Mouse (Mus musculus) inflammation-experienced regulatory T-cells, adult 6 months (primary cell): Measurements from ENCODE around the gene Chst4. TPM values are rescaled to one million over a fixed set of nuclear protein-coding genes. Genes with fewer than 3 reads are reported as not detected.

Experiments used
- ATAC-seq: one replicate; pipeline ENCODE4 v1.8.0; 2017
- polyA plus RNA-seq, 3 experiments: library from polyadenylated mRNA; unstranded; fragments of 100-300 nt; shearing (Covaris generic); gene quantifications; one replicate each; pipeline ENCODE4 v1.2.1; 2017

Gene Chst4
- polyA plus RNA-seq, 3 experiments from 2014 or later, result not detected

DNA sequence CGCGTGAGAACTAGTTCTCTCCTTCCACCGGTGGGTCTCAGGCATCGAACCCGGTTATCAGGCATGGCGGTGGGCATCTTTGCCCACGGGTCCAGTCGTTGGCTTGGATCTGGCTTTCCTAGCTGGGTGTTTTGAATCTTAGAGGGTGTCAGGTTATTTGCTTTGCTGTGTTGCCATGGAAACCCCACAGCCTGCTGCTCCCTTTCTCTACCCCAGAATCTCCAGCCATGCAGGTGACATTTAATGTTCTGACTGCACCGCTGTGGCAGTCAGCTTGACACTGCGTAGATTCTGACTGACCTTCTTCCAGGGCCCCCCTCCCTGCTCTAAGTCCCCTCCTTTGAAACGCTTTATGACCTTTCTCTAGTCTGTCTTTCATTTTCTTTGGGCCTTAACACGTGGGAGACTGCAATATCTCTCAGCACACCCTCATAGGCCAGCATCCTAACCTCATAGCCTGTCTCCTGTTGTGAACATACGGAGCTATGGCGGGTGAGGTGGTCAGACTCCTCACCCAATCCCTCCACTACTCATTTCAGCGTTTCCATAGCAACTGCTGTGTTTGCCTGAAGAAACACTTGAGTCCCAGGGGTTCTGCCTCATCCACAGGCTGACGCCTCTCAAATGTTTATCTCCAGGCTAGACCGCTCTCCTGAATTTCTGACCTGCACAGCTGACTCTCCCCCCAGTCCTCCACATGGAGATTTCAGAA, 33.1 kb downstream of the Chst4 start:
- no peak for ATAC-seq

- ATAC-seq, result no peak
Measured at GRCm38 (mm10) chr8:110004300-110004699, 35.2 kb downstream of the Chst4 start.

GRCm38 (mm10) chr8:110002953-110003352, 36.6 kb downstream of the Chst4 start:
- no peak for ATAC-seq

GRCm38 (mm10) chr8:109999974-110000373, 39.6 kb downstream of the Chst4 start:
- ATAC-seq, result no peak

DNA sequence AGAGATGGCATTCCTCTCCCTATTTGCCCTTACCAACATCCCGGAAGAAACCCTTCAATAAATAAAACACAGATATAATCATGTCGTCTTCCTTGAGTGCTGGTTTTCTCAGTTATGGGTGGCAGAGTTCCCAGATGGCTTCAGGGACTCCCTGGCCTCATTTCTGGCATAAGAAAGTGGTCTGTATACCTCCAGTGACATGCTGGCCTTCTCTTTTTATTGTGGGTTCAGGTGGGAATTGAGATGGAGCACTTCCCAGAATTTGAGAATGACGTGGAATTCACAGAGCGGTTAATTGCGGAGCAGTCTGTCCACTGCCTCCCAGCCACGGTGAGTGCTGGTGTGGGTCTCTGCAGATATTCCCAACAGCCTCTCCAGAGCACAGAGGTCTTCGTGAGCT, 41.5 kb downstream of the Chst4 start:
- ATAC-seq, result no peak

DNA sequence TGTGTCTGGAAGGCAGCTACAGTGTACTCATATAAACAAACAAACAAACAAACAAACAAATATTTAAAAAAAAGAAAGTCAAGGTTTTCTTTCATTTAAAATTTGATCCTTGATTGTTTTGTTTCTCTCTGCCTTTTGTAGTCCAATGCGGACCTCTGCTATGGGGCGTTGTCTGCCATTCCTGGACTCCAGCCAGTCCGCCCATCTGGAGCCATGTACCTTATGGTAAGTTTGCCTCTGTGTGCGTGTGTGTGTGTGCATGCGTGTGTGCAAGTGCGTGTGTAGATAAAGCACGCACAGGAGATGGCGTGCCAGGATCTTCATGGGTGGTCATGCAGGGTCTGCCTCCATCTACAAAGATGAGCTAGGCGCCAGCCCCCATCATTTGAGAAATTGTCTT, 42.2 kb downstream of the Chst4 start:
- ATAC-seq, result no peak

- no peak for ATAC-seq
Measured at GRCm38 (mm10) chr8:109992951-109993350, 46.6 kb downstream of the Chst4 start.

GRCm38 (mm10) chr8:109992166-109992565, 47.4 kb downstream of the Chst4 start:
- no peak for ATAC-seq

DNA sequence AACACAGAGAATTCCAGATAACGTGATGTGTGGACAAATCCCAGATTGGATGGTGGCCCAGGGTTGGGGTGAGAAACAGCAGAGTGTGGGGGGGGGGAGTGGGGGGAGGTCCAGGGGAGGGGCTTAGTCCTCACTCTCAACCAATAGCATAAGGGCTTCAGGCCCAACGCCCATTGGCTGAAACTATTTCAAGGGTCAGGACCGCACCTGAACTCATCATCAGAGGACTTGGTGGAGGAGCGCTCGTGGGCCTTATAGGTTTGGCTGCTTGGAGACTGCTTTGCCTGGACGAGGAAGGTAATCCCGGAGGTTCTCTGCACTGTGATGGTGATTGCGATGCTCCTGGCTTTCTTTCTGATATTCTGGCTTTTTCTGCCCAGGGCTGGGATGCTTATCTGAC, 49.3 kb downstream of the Chst4 start, which contains the start of gene Tat:
Gene Tat, plus strand, starts transcription at position 214 of the 400 bp plus-strand sequence.
- no peak for ATAC-seq

- ATAC-seq, result no peak
Measured at GRCm38 (mm10) chr8:109989151-109989550, 50.4 kb downstream of the Chst4 start.

DNA sequence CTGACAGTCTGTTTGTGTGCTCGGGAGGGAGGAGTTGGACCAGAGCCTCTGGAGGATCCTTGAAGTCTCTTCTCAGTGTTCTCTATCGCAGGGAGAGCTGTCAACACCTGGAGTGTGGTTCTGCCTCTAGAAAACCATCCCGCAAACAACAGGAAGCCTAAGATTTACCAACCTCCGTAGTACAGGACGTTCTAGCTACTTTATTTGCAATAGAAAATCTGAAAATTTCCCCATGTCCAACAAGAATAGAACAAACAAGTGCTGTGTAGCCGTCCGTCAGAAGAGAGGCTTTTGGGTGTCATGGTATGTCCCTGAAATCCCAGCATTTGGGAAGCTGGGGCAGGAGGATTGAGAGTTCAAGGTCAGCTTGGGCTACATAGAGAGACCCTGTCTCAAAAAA, 51.8 kb downstream of the Chst4 start:
- ATAC-seq, result no peak

DNA sequence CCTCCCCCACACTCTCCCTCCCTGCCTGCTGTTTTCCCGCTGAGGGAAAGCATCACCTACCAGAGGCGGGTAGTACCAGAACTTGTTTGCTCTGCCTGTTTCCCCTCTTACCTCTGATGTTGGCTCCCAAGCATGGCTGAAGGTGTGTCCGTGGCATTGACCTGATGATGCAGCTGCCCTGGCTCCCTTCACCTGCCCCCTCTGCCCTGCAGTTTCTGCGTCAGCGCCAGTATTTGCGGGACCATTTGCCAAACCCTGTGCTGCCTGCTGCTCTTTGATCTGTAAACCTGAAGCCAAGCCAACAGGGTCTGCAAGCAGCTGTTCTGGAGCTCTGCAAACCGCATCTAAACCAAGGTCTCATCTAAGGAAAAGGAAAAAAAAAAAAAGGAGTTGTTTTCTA, 53.2 kb downstream of the Chst4 start:
- ATAC-seq, result no peak

GRCm38 (mm10) chr8:109983944-109984343, 55.6 kb downstream of the Chst4 start:
- no peak for ATAC-seq

DNA sequence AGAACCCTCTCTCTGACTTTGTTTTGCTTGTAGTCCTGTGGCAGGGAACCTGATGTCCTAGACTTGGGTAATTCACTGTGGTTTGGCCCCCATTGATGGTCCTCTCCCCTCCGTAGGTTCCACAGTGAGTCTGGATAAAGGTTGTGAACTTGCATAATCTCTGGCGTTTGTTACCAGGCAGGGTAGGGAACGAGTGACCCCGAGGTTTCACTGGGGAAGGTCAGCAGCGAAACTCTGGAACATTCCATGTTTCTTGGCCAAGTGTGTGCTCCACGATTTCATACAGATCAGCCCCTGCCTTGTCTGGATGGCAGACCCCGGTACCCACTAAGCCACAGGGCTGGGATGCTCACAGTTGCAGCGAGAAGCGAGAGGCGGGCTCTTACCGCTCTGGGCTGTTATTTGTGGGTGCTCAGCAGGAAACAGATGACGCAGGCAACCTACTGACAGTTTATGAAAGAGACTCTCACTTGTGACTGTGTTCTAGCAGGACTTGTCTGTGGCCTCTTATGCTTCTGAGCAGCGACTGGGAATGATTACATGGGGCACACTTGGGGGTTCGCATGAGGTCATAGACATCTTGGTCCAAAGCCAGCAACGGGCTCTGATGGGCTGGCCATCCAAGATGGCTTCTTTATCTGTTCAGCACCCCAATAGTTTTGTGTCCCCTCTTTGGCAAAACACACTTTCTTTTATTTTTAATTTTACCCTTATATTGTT, 57.0 kb downstream of the Chst4 start:
- no peak for ATAC-seq

DNA sequence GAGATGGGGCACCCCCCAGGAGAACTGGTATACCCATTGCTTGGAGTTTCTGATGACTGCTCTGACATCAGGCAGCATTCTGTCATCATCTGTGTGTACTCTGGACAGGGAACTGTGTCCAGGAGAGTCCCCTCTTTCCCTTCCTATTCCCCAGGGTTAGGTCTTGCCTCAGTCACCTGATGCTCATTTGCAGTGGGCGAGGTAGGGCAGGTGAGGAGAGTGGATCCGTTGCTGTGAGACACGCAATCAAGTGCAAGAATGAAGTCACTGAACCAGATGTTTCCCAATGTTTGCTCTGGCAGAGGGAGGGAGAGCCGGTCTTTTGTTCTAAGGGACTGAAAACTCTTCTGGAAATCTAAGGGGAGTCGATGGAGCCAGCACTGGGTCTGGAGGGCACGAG, 60.2 kb downstream of the Chst4 start:
- ATAC-seq, result no peak

Other genes starting within 250 kb of the Chst4 start
- gene Phlpp2, start 171.2 kb downstream of the Chst4 start, polyA plus RNA-seq, result 1 to 10 TPM in 2 of 3 experiments, under 1 TPM in 1; 0.66 to 1.7 (median 1.1) TPM
- not detected for gene Marveld3, start 77.5 kb downstream of the Chst4 start, polyA plus RNA-seq
- not detected for gene Tat, start 49.3 kb downstream of the Chst4 start, polyA plus RNA-seq
- 1 to 10 TPM; 3.0 to 7.1 (median 4.1) TPM for gene Zfp612, start 40.0 kb upstream of the Chst4 start, polyA plus RNA-seq
- gene Gm21964, start 61.5 kb upstream of the Chst4 start, polyA plus RNA-seq, result not detected
- gene Gm17720, start 63.0 kb upstream of the Chst4 start, polyA plus RNA-seq, result not detected
- not detected for gene Calb2, start 128.5 kb upstream of the Chst4 start, polyA plus RNA-seq
- gene Cmtr2, start 175.9 kb upstream of the Chst4 start, polyA plus RNA-seq, result 1 to 10 TPM; 5.8 to 9.5 (median 6.9) TPM
- under 1 TPM in 1 of 3 experiments, not detected in 2; 0.20 TPM for gene Hydin, start 227.2 kb upstream of the Chst4 start, polyA plus RNA-seq